Mouse (Mus musculus): Measurements from ENCODE around the gene Per2.
A peak's percentile ranks its signal among the peaks of the same experiment; 100 is the strongest.

- TF ChIP-seq CTCF (IDR thresholded peaks at IDR 0.05; ENCODE audit: borderline replicate concordance, insufficient read depth, low read depth, low read length) (peak; percentile 82), POLR2A (IDR thresholded peaks at IDR 0.05; ENCODE audit: borderline replicate concordance, insufficient read depth, low read length) (no peak)
Measured at GRCm38 (mm10) chr1:91428614-91429013, 30.5 kb downstream of the Per2 start.

Data from cerebellum, adult 2 months (tissue).